Mouse (Mus musculus) CH12.LX (cell line): Measurements from ENCODE around the gene Plcb2. TPM values are rescaled to one million over a fixed set of nuclear protein-coding genes. Genes with fewer than 3 reads are reported as not detected.

ENCODE experiments used
- DNase-seq: peaks from one replicate; pipeline ENCODE4 v3.0.0-alpha.2; 2013; ENCODE audit errors: extremely low read depth
- H3K27ac ChIP-seq: 2 replicates; pipeline ENCODE4 v1.5.1; 2012; ENCODE audit warnings: low read depth, mild to moderate bottlenecking, control low read depth, moderate library complexity; ENCODE audit not compliant: insufficient read depth
- H3K27me3 ChIP-seq: replicated peaks from 2 replicates; pipeline ENCODE3; 2012; ENCODE audit warnings: inconsistent platforms
- H3K36me3 ChIP-seq, 2 experiments: replicated peaks in 1 of 2; 2 replicates each; pipeline versions ENCODE3 to v1.6.1; 2012; ENCODE audit warnings: inconsistent platforms in 1 of 2, low read length in 1 of 2, mild to moderate bottlenecking in 1 of 2, mixed read lengths in 1 of 2, moderate library complexity in 1 of 2; ENCODE audit not compliant: control insufficient read depth in 1 of 2, insufficient read depth in 1 of 2
- H3K4me1 ChIP-seq, 2 experiments: 2 replicates each; pipeline ENCODE4 v1.6.1; 2012; ENCODE audit warnings: inconsistent platforms in 1 of 2, moderate library complexity in 1 of 2; ENCODE audit not compliant: insufficient read depth in 2 of 2, control insufficient read depth in 1 of 2
- H3K4me2 ChIP-seq: 2 replicates; pipeline ENCODE4 v1.6.1; 2012; ENCODE audit warnings: low read depth, mild to moderate bottlenecking, control low read depth; ENCODE audit not compliant: poor library complexity, insufficient read depth, severe bottlenecking
- H3K4me3 ChIP-seq, 3 experiments: fragments of 150-350 bp in 1 of 3; sonication (generic) in 1 of 3; replicated peaks in 1 of 3; 2 replicates each; pipeline versions ENCODE3 to v1.5.1; 2011 to 2012; ENCODE audit warnings: low read depth in 2 of 3, low read length in 2 of 3, mild to moderate bottlenecking in 2 of 3, moderate library complexity in 2 of 3, control low read depth in 1 of 3, improper control_type of control experiment in 1 of 3, inconsistent platforms in 1 of 3, mixed read lengths in 1 of 3; ENCODE audit not compliant: poor library complexity in 1 of 3
- H3K79me2 ChIP-seq: replicated peaks from 2 replicates; pipeline ENCODE4 v1.6.1; 2012; ENCODE audit warnings: mild to moderate bottlenecking, moderate library complexity; ENCODE audit not compliant: control insufficient read depth, poor library complexity, insufficient read depth, severe bottlenecking; ENCODE audit errors: extremely low read depth
- H3K9ac ChIP-seq: 2 replicates; pipeline ENCODE4 v1.6.1; 2012; ENCODE audit warnings: low read depth, mild to moderate bottlenecking, control low read depth, moderate library complexity; ENCODE audit not compliant: insufficient read depth
- H3K9me3 ChIP-seq: replicated peaks from 2 replicates; pipeline ENCODE3; 2012; ENCODE audit warnings: low read length, inconsistent platforms, mixed read lengths
- BHLHE40 ChIP-seq: IDR thresholded peaks from 2 replicates; pipeline ENCODE4 v1.6.1; 2011; ENCODE audit warnings: mild to moderate bottlenecking, low read depth, low read length, improper control_type of control experiment
- CHD1 ChIP-seq: IDR thresholded peaks from 2 replicates; pipeline ENCODE4 v1.6.1; 2012; ENCODE audit warnings: low read depth, low read length, improper control_type of control experiment, inconsistent platforms
- CHD2 ChIP-seq: IDR thresholded peaks from 2 replicates; pipeline ENCODE4 v1.6.1; 2011; ENCODE audit warnings: low read length, improper control_type of control experiment
- CTCF ChIP-seq, 2 experiments: IDR thresholded peaks in 1 of 2; conservative IDR thresholded peaks in 1 of 2; 2 replicates each; pipeline ENCODE4 v1.5.1; 2011 to 2012; ENCODE audit warnings: low read depth in 2 of 2, low read length in 2 of 2, improper control_type of control experiment in 1 of 2, inconsistent platforms in 1 of 2, mild to moderate bottlenecking in 1 of 2, moderate library complexity in 1 of 2
- E2F4 ChIP-seq: IDR thresholded peaks from 2 replicates; pipeline ENCODE4 v1.6.1; 2011; ENCODE audit warnings: low read depth, low read length, improper control_type of control experiment; ENCODE audit not compliant: insufficient replicate concordance
- ELF1 ChIP-seq: IDR thresholded peaks from 2 replicates; pipeline ENCODE4 v1.6.1; 2014; ENCODE audit warnings: low read depth, mild to moderate bottlenecking, inconsistent platforms, low read length, improper control_type of control experiment
- EP300 ChIP-seq: IDR thresholded peaks from 2 replicates; pipeline ENCODE4 v1.6.1; 2011; ENCODE audit warnings: low read length, improper control_type of control experiment
- ETS1 ChIP-seq: conservative IDR thresholded peaks from 2 replicates; pipeline ENCODE4 v1.6.1; 2012; ENCODE audit warnings: low read depth, mild to moderate bottlenecking, inconsistent platforms, low read length, improper control_type of control experiment, moderate library complexity
- HCFC1 ChIP-seq: IDR thresholded peaks from 2 replicates; pipeline ENCODE4 v1.6.1; 2012; ENCODE audit warnings: low read depth, mild to moderate bottlenecking, inconsistent platforms, low read length, improper control_type of control experiment
- IRF4 ChIP-seq: IDR thresholded peaks from 2 replicates; pipeline ENCODE4 v1.6.1; 2014; ENCODE audit warnings: low read depth, mild to moderate bottlenecking, inconsistent platforms, low read length, improper control_type of control experiment
- KAT2A ChIP-seq: IDR thresholded peaks from 2 replicates; pipeline ENCODE4 v1.6.1; 2012; ENCODE audit warnings: low read length, improper control_type of control experiment, inconsistent platforms; ENCODE audit not compliant: insufficient replicate concordance
- MAFK ChIP-seq: IDR thresholded peaks from 2 replicates; pipeline ENCODE4 v1.6.1; 2011; ENCODE audit warnings: low read length, improper control_type of control experiment; ENCODE audit not compliant: insufficient replicate concordance
- MAX ChIP-seq: IDR thresholded peaks from 2 replicates; pipeline ENCODE4 v1.6.1; 2011; ENCODE audit warnings: low read length, improper control_type of control experiment
- MAZ ChIP-seq: IDR thresholded peaks from 2 replicates; pipeline ENCODE4 v1.6.1; 2012; ENCODE audit warnings: low read depth, mild to moderate bottlenecking, inconsistent platforms, low read length, improper control_type of control experiment, moderate library complexity
- MEF2A ChIP-seq: IDR thresholded peaks from 2 replicates; pipeline ENCODE4 v1.6.1; 2014; ENCODE audit warnings: low read depth, mild to moderate bottlenecking, inconsistent platforms, low read length, improper control_type of control experiment, borderline replicate concordance
- MYC ChIP-seq: IDR thresholded peaks from 2 replicates; pipeline ENCODE4 v1.6.1; 2011; ENCODE audit warnings: low read depth, mild to moderate bottlenecking, improper control_type of control experiment, low read length
- PAX5 ChIP-seq: IDR thresholded peaks from 2 replicates; pipeline ENCODE4 v1.6.1; 2012; ENCODE audit warnings: low read length, inconsistent platforms, mixed read lengths
- POLR2A ChIP-seq: IDR thresholded peaks from 2 replicates; pipeline ENCODE4 v1.6.1; 2011; ENCODE audit warnings: low read depth, mild to moderate bottlenecking, improper control_type of control experiment, low read length
- POLR2AphosphoS2 ChIP-seq: IDR thresholded peaks from 2 replicates; pipeline ENCODE4 v1.6.1; 2011; ENCODE audit warnings: low read depth, low read length, improper control_type of control experiment
- RAD21 ChIP-seq: IDR thresholded peaks from 2 replicates; pipeline ENCODE4 v1.6.1; 2011; ENCODE audit warnings: low read depth, mild to moderate bottlenecking, low read length, improper control_type of control experiment, moderate library complexity
- RCOR1 ChIP-seq: conservative IDR thresholded peaks from 2 replicates; pipeline ENCODE4 v1.6.1; 2012; ENCODE audit warnings: low read depth, mild to moderate bottlenecking, inconsistent platforms, low read length, improper control_type of control experiment
- SIN3A ChIP-seq: IDR thresholded peaks from 2 replicates; pipeline ENCODE4 v1.6.1; 2012; ENCODE audit warnings: low read length, improper control_type of control experiment, inconsistent platforms
- SMC3 ChIP-seq: IDR thresholded peaks from 2 replicates; pipeline ENCODE4 v1.6.1; 2011; ENCODE audit warnings: low read depth, low read length, improper control_type of control experiment
- TCF12 ChIP-seq: IDR thresholded peaks from 2 replicates; pipeline ENCODE4 v1.6.1; 2014; ENCODE audit warnings: low read depth, mild to moderate bottlenecking, inconsistent platforms, low read length, improper control_type of control experiment
- UBTF ChIP-seq: IDR thresholded peaks from 2 replicates; pipeline ENCODE4 v1.6.1; 2012; ENCODE audit warnings: low read depth, mild to moderate bottlenecking, inconsistent platforms, low read length, improper control_type of control experiment, moderate library complexity
- USF1 ChIP-seq: IDR thresholded peaks from 2 replicates; pipeline ENCODE4 v1.6.1; 2014; ENCODE audit warnings: low read depth, mild to moderate bottlenecking, inconsistent platforms, low read length, improper control_type of control experiment
- USF2 ChIP-seq: conservative IDR thresholded peaks from 2 replicates; pipeline ENCODE4 v1.6.1; 2011; ENCODE audit warnings: low read depth, low read length, improper control_type of control experiment
- ZC3H11A ChIP-seq: IDR thresholded peaks from 2 replicates; pipeline ENCODE4 v1.6.1; 2012; ENCODE audit warnings: low read depth, mild to moderate bottlenecking, inconsistent platforms, low read length, improper control_type of control experiment
- ZKSCAN1 ChIP-seq: IDR thresholded peaks from 2 replicates; pipeline ENCODE4 v1.6.1; 2012; ENCODE audit warnings: low read depth, inconsistent platforms, low read length, improper control_type of control experiment, borderline replicate concordance
- ZMIZ1 ChIP-seq: IDR thresholded peaks from 2 replicates; pipeline ENCODE4 v1.6.1; 2012; ENCODE audit warnings: low read depth, mild to moderate bottlenecking, inconsistent platforms, low read length, improper control_type of control experiment
- dilution Hi-C: fragments of 300-500 bp; cut with MboI; formaldehyde crosslinking; loops from 2 replicates; pipeline ENCODE4 v1.14.3; 2020; ENCODE audit warnings: low sequenced_read_pairs; ENCODE audit not compliant: extremely low pct_unique_long_range_greater_than_20kb, extremely low pct_ligation_motif_present
- in situ Hi-C: fragments of 300-500 bp; cut with MboI; formaldehyde crosslinking; loops from 3 replicates; pipeline ENCODE4 v1.14.3; 2019; ENCODE audit warnings: low sequenced_read_pairs, low pct_ligation_motif_present, low pct_unique_long_range_greater_than_20kb, mixed read lengths
- polyA plus RNA-seq: library from polyadenylated mRNA; unstranded; fragments of >175 nt; gene quantifications from 2 replicates; pipeline ENCODE4 v1.2.1, GENCODE M21; 2012; ENCODE audit warnings: low read depth; ENCODE audit not compliant: insufficient read length
- total RNA-seq, 2 experiments: library from RNA; depleted of rRNA; stranded (reverse); fragments of 300-350 nt in 1 of 2; fragments of >200 nt in 1 of 2; gene quantifications; 2 replicates each; pipeline ENCODE4 v1.2.3; 2012 to 2014

The Plcb2 gene
- total and polyA plus RNA-seq, 3 experiments = 5.7 to 22.3 (median 7.8) TPM

DNA sequence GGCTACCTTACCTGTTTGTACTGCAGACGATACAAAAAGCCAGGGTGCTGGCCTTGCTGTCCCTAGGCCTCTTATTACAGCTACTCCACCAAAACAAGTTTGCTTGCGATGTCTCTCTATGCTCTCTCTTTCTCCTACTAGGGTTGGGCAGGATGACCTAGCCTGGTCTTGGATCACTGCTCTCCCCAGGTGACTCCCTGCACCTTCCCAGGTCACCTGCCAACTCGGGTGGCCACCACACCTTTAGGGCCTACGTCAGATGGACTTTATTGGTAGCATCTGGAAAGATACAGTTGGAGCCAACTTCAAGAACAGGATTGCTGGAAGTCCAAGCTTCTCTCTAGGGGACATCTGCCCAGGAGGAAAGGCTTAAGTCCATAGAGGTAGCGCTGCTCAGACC is 36.6 kb upstream of the Plcb2 start:
- Histone ChIP-seq H3K4me2 (no peak overlapping the region), H3K9me3 (peaks cover 2% of the 10 kb centered on the region), H3K27me3 (peaks cover 3% of the 10 kb centered on the region), H3K4me1 (peaks cover 6 to 33% of the 10 kb centered on the region in 2 experiments), H3K4me3 (no peak overlapping the region), H3K36me3 (no peaks in the 10 kb centered on the region), H3K9ac (no peak overlapping the region), H3K79me2 (no peaks in the 10 kb centered on the region), H3K27ac (no peak overlapping the region)
- no peak for DNase-seq
- TF ChIP-seq CHD2 (no peak), HCFC1 (no peak), MEF2A (no peak), TCF12 (no peak), RCOR1 (no peak), ZMIZ1 (no peak), EP300 (no peak), USF1 (no peak), MAX (no peak), MAZ (no peak), KAT2A (no peak), CTCF (conservative IDR thresholded peaks at IDR 0.05 in 1 of 2, IDR thresholded peaks at IDR 0.05 in 1 of 2; ENCODE audit: low read depth in 2 of 2, low read length in 2 of 2) (no peak), ETS1 (no peak), ZKSCAN1 (no peak), RAD21 (no peak)
- dilution Hi-C loops (no loop called here), in situ Hi-C loops (loop anchor here (5.0 to 25.0 kb wide), 3 partner anchors 117 to 422 kb away; no protein-coding TSS in a partner anchor)

DNA sequence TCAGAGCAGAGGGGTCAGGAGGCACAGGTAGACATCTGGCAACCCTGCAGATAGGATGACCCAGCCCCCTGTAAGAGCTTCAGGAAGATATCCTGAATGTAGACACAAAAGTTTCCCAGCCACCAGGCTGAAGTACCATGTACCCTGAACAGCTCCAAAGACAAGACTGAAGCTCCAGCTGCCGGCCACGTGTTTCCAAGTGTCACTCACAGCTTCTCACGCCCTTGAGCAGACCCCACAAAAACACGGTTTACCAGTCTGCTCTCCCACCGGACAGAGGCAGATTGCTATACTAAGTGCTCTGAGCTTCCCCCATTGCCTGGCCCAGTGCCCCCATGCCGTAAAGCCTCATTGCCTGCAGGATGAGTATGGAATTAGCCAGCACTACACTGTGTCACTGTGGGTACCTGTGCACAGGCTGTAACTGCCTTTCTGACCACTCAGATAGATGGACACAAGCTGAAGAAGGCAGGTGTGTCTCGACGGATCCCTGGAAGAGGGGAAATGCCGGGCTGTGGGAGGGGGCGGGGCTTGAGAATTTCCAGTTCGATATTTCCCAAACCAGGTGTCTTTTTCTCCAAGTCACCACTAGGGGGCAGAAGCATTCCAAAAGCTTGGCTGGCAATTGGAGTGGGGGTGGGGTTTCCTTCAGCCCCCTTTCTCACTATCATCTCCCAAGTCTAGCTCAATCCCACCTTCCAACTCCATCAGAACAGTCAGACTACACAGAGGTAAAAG is 36.0 kb upstream of the Plcb2 start:
- dilution Hi-C loops (no loop called here), in situ Hi-C loops (loop anchor here (10.0 to 25.0 kb wide), 2 partner anchors 211 to 423 kb away; no protein-coding TSS in a partner anchor)
- H3K27me3 ChIP-seq = peaks cover 4% of the 10 kb centered on the region
- no peak overlapping the region for H3K4me3 ChIP-seq
- no peaks in the 10 kb centered on the region for H3K79me2 ChIP-seq
- peaks cover 8 to 40% of the 10 kb centered on the region in 2 experiments for H3K4me1 ChIP-seq
- H3K9ac ChIP-seq = no peak overlapping the region
- H3K9me3 ChIP-seq = no peaks in the 10 kb centered on the region
- DNase-seq = peak; percentile 54
- peak overlapping the region; percentile 40; the same call in 1 of the 2 replicates for H3K4me2 ChIP-seq
- H3K27ac ChIP-seq = no peak overlapping the region
- TF ChIP-seq PAX5 (no peak), BHLHE40 (no peak), CHD2 (peak; percentile 80), RAD21 (peak; percentile 73), CTCF (conservative IDR thresholded peaks at IDR 0.05 in 1 of 2, IDR thresholded peaks at IDR 0.05 in 1 of 2; ENCODE audit: low read depth in 2 of 2, low read length in 2 of 2) (peak; percentile 44 to 81), ZC3H11A (0 out of 2 replicates have a peak, but pooled peaks have one; percentile 11), UBTF (no peak), MAFK (no peak), SMC3 (peak; percentile 75), MYC (no peak), ELF1 (no peak), TCF12 (0 out of 2 replicates have a peak, but pooled peaks have one; percentile 42), E2F4 (no peak), ZMIZ1 (no peak), MAZ (0 out of 2 replicates have a peak, but pooled peaks have one; percentile 56), MEF2A (no peak), POLR2A (no peak), HCFC1 (no peak), USF2 (no peak), POLR2AphosphoS2 (no peak), USF1 (no peak), SIN3A (no peak), EP300 (no peak), ETS1 (no peak), IRF4 (no peak), CHD1 (no peak), MAX (no peak)
- no peaks in the 10 kb centered on the region for H3K36me3 ChIP-seq
